Mouse (Mus musculus) right cerebral cortex, postnatal 10 days (tissue): ENCODE results near the gene Sugp1.

Experiments used
- DNase-seq, 2 experiments: peaks; one replicate each; pipeline ENCODE4 v3.0.0; 2021; ENCODE audit warnings: low spot score in 2 of 2

Gene Sugp1

DNA sequence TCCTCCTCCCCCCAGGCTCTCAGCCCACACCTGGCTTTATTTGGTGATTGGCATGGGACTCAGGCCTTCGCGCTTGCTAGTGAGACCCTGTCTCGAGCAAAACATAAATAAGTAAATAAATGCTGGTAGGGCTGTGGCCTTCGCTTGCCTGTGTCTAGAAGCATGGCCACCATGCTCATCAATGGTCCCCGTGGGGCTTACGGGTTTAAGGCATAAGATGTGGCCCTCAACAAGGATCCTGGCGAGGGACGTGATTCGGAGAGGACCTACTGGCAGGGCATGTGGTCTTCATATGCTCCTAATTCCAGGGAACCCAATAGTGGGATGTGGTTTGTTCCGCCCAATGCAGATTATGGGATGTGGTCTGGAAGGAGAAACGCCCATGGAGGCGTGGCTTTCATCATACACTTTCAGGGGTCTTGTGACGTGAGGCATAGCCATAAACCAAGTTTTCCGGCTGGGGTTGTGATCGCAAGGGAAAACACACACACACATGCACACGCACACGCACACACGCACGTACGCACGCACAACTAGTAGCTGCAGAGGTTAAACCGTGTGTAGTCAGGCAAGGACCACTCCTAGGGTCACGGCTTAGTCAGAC is 68.7 kb downstream of the Sugp1 start:
- no peak for DNase-seq

DNA sequence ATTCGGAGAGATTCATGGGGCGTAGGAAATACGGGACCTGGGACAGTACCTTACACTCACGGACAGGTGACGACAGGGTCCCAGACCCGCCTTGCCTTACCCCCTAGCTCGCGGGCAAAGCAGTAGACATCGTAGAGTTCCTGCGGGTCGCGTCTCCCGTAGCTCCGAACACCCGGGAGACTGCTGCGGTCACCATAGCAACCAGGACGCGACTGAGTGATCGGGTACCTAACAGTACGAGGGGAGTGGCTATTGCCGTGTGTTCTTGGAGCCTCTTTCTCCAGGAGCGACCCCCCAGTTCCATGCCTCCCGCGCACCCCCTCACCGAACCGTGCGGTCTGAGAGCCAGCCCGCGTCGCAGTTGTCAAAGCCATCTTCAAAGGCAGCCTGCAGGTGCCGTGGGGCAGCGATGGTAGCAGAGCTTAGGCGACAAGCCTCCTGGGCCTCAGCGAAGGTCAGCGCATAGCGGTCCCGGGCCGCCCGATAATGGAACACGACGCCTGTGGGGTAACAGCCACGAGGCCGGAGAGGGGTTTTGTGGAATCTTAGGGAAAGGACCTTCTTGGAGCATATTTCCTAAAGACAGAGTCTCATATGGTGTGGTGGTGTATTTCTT is 69.9 kb downstream of the Sugp1 start:
- peak in 1 of 2 experiments; percentile 49 for DNase-seq

DNA sequence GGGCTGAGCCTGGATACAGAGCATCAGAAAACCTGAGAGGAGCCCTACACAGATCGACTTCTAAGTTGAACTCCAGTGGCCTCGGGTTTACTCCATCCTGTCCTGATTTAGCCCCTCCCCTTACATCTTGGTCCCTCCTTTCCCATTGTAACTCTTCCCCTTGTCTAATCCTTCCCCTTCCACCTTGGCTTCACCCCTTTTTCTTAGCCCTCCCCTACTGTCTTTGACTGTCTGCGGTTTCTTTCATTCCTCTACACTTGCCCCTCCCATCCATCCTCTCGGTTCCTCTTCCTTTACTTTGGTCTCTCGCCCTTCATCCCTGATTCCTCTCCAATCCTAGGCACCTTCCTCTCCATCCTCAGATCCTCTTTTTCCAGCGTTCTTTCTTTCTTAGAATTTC is 71.9 kb downstream of the Sugp1 start:
- DNase-seq = no peak

DNA sequence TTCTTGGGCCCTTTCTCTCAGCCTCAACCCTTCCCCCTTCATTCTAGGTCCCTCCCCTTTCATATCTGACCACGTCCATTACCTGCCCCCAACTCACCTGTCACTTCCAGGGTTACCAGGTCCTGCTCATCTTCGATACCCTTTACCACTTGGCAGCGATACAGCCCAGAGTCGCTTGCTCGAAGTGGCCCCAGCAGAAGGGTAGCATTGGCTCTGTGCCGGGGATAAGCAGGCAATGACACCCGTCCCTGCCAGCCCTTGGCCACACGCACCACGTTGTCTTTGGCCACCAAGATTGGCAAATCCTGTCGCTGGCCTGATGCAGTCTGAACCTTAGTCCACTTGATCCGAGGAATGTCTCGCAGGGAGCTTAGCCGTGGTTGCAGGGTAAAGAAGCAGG is 72.3 kb downstream of the Sugp1 start:
- DNase-seq = no peak

DNA sequence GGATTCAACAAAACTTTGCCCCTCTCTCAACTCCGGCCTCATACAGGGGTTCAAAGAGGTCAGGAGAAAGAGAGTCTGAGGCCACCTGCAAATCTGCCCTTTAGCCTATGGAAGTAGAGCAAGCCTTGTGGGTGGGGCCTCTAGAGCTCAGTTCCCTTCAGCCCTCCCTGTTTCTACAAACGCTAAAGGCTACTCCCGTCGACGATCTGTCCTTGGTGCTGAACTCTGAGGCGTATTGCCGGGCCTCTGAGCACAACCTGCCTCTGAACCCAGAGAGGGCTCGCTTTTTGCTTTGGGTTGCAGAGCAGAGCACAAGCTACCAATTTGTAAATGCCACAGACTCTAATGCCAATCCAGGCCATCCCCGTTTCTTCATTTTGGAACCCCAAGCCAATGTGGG is 75.0 kb downstream of the Sugp1 start:
- DNase-seq = no peak

DNA sequence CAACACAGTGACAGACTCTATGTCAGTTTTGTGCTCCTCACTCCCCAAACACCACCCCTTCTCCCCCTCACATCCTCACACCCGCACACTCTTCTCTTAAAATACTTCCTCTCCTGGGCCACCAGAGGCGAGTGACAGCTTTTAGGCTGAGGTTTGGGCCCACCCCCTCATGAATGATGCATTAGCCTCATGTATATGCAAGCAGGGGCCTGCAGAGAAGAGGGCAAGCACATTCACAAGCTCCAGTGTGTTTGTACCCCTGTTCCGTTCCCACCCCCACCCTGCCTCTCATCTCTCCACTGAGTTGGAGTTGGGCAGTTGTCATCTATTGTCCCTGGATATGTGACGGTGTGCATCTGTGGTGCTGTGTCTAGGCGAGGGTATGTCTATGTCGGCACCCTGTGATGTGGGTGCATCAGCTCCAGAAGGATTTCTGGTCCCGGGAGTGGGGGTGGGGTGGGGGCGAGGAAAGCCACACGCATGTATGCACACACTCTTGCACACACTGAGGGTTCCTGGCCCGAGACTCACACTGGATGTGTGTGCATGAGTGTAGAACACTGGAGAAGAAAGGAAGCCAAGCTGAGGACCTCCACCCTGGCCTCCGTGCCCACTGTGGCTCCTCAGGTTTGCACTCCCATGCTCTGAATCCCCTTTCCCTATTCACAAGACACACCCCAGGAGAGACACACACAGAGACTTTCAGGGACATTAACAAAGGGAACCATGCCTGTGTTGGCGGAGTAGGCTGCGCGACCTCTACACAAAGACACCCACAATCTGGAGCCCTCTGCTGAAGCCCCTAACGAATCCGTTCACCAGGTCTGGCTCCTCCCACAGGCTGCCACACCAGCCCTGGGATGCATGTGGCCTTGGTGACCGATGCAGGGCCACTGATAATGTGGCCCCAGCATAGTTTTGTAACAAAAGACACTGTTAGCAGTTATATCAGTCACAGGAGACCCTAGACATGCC is 76.4 kb downstream of the Sugp1 start:
- peak; percentile 86 to 92 for DNase-seq

DNA sequence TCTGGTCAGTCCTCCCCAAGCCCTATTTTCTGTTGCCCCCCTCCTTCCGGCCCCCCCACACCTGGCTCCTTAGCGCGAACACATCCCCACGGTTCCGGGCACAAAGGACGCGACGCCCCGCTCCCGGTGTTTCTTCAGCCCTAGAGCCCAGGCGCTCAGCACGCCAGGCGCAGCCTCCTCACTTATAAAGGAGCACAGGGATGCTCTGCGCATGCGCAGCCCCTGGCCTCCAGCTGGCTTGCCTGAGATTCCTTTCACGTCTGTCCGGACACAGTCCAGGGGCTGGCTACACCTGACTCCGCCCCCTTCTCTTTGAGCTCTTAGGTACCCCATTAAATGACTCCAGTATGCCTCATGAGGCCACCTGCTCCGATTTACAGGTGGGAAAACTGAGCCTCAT is 78.1 kb downstream of the Sugp1 start, which contains the start of gene Ncan:
Gene Ncan (minus strand): TSS at position 207 of the 400 bp plus-strand sequence.
- DNase-seq = peak; percentile 95 to 97
